Mouse (Mus musculus) heart, postnatal 4 days (tissue): ENCODE results near the gene Gipc1. TPM values are rescaled to one million over a fixed set of nuclear protein-coding genes. Genes with fewer than 3 reads are reported as not detected.

Source experiments
- DNase-seq: peaks from one replicate; pipeline ENCODE4 v3.0.0; 2021
- total RNA-seq, 2 experiments: library from RNA; stranded (reverse); gene quantifications; 2 replicates each; pipeline ENCODE4 v1.2.3; 2021

Gene Gipc1
- total RNA-seq, 2 experiments from 2014 or later: 61.9 to 64.2 TPM

DNA sequence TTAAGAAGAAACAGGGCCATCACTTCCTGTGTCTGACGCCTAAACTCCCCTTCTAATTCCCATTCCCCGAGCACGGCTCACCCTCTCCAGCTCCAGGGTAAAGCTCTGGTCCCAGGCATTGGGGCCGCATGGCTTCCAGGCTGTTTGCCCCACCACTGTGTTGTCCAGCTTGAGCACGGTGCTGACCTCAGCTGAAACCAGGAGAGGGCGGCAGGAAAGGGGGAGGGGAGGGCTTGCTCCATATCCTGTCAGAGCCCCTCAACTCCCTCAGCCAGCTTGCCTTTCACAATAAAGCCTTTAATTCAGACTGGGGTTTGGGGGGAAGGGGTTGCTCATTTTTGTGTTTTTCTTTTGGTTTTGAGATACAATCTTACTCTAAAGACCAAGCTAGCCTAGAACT is 28.6 kb downstream of the Gipc1 start:
- DNase-seq: no peak

- DNase-seq: no peak
These were observed 32.0 kb downstream of the Gipc1 start for GRCm38 (mm10) chr8:83684517-83684916.

DNA sequence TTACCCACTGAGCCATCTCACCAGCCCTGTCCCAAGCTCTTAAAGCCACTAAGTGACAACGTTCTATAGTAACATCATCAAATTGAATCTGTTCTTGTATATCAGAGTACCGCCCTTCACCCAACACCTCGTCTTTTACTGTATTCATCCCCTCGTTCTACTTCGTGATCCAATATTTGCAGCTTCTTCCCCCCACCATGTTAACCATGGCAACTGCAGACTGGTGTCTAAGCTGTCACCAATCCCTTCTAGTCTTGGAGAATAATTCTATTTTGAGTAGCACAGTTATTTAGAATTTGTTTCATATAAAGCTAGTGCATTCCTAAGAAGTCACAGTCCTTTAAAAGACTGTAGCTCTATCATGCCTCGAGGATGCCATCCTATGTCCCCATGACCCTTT is 36.8 kb downstream of the Gipc1 start:
- no peak for DNase-seq

GRCm38 (mm10) chr8:83693609-83694236 is 41.2 kb downstream of the Gipc1 start:
- DNase-seq: no peak

- DNase-seq: no peak
These were observed 42.1 kb downstream of the Gipc1 start for GRCm38 (mm10) chr8:83694369-83695160.

DNA sequence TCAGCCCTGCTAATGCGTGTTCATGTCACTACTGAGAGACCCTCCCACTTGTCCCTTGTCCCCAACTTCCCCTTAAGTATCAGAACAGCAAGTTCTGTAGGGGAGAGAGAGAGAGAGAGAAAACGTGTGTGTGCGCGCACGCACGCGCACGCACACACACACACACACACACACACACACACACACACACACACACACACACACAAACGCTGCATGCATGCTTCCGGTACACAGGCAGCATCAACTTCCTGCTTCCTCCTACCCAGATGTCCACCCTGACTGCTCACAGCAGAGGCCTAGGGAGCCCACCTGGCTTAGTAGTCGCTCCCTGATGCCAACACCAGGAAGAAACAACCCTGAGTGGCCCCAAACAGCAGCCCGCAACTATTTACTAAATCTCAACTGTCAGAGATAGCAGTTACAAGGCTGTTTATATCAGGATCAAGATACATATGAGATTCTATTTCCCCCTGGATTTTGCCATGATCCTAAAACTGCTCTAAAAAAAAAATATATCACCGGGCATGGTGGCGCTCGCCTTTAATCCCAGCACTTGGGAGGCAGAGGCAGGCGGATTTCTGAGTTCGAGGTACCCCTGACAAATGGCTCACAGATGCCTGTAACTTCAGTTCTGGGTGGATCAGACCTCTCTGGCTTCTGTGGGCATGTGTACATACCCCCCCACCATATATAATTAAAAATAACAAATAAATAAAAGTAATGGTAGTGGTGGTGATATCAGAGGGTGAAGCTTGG is 43.1 kb downstream of the Gipc1 start:
- DNase-seq: no peak

DNA sequence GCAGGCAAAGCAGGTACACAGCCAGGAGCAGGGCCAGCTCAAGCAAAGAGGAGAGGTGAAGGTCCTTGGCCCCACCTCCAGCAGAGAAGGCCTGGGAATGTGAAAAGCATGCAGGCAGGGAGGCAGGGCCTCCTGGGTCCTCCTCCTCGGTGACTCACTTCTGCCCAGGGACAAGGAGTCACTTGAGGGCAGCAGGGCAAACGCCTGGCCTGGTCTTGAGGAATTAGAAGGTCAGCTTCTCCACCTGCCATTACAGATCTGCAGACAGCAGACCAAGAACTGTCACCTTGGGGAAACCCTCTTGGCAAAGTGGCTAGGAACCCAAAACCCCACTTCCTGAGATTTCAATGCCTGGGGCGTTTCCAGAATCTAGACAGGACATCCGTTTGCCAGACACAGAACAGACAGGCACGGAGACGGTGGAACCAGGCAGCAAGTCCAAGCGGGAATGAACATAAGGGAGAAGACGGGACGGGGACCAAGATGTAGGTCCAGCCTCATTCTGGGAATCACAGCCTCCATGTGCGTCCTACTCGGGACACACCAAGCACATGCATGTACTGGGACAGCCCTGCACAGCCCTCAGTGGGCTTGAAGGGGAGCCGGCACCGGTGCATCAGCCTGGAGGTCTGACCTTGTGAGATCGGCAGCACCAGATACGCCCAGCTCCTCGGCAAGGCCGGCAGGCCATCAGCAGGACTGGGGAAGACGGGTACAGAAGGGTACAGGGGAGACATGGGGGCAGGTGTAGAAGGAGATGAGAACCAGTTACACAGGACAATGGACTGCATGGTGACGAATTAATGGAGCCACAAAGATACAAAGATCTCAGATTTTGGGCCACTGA is 45.1 kb downstream of the Gipc1 start:
- DNase-seq: peak; percentile 45

DNA sequence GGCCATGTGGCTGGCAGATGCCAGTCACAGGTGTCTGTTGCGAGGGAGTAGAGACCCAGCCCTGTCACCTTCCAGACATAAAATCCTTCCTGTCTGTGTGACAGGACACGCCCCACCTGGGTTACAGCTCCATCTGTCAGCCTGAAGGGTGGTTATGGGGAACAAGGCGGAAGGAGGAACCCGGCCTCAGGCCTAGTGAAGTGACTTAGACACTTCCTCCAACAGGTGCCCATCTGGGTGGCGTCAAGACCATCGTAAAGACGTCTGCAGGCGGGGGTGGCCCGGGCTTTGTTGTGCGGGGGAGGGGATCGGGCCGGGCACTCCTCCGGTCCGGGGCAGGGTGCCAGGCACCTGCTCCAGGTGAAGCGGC is 45.8 kb downstream of the Gipc1 start:
- no peak for DNase-seq

- DNase-seq: peak; percentile 84
These were observed 46.4 kb downstream of the Gipc1 start, which contains the start of gene Pkn1 for GRCm38 (mm10) chr8:83698661-83699453. TSS of gene Pkn1 (minus strand) at chr8:83699179.

DNA sequence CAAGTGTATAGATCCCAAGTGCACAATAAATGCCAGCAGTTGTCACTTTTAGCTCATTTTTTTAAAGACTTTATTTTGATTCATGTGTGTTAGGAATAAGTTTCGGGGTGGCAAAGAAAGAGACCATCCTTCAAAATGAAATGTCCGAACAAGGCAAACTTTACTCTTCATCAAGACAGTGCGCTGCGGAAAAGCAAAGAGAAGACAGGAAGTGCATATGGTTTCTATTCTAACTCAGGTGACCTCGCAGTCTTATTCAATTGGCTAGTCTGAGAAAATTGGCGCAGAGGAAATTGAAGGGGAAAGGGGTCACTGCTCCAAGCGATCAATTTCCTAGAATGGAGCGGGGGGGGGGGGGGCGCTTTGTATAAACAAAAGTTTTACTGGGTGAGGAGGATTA is 47.1 kb downstream of the Gipc1 start:
- no peak for DNase-seq

DNA sequence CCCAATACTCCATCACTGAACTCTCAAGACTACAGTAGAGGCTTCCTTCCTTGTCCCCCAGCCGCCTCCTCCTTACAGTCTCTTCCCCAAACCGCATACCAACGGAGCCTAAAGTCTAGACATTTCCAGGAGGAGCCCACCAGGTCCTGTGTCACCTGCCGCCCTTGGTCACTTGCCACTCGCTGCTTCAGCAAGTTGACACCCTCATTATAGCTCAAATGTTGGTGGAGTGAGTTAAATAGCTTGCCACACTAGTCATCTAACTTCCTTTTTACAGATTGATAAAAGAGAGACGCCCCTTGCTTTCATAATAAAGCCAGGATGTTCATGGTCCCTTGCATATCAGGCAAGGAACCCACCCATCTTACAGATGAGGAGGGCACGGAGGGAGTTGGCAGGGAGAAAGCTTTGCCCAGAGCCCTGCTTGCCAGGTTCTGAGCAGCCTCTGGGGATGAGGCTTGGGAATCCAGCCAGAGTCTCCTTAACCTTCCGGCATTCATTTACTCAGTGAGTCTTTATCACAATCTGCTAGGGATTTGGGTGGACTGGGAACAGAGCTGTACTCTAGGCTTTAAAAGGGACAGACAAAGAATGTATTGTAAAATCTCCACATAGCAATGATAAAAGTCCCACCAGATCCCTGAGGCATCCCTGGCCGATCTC is 48.1 kb downstream of the Gipc1 start:
- no peak for DNase-seq

- DNase-seq: no peak
These were observed 50.9 kb downstream of the Gipc1 start for GRCm38 (mm10) chr8:83703426-83703825.

DNA sequence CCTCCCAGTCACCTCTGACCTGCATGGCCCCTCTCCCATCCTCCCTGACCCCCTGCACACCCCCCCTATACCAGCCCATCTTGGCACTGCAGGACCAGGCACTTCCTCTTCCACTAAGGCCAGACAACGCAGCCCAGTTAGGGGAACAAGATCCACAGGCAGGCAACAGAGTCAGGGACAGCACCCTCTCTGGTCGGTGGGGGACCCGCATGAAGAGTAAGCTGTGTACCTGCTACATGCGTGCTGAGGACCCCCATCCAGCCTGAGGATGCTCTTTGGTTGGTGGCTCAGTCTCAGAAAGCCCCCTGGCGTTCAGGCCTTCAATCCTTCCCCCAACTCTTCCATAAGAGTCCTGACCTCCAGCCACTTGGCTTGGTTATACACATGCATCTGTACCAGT is 53.9 kb downstream of the Gipc1 start:
- DNase-seq: no peak

GRCm38 (mm10) chr8:83707554-83707953 is 55.1 kb downstream of the Gipc1 start:
- DNase-seq: no peak

Other genes starting within 250 kb of the Gipc1 start
- gene Scoc, start 194.3 kb upstream of the Gipc1 start, total RNA-seq: 10 to 100 TPM; 49.1 to 54.0 TPM
- gene Olfr370, start 116.9 kb upstream of the Gipc1 start, total RNA-seq: not detected
- 100 to 1,000 TPM; 517 to 525 TPM for gene Ndufb7, start 86.0 kb upstream of the Gipc1 start, total RNA-seq
- 100 to 1,000 TPM; 162 to 169 TPM for gene Tecr, start 44.7 kb upstream of the Gipc1 start, total RNA-seq
- gene Dnajb1, start 44.5 kb upstream of the Gipc1 start, total RNA-seq: 10 to 100 TPM; 21.3 to 22.8 TPM
- 1 to 10 TPM in 1 of 2 experiments, under 1 TPM in 1; 0.33 to 1.1 TPM for gene Ptger1, start 14.0 kb downstream of the Gipc1 start, total RNA-seq
- gene Pkn1, start 46.5 kb downstream of the Gipc1 start, total RNA-seq: 10 to 100 TPM; 52.7 to 53.4 TPM
- gene Ddx39, start 62.5 kb downstream of the Gipc1 start, total RNA-seq: 10 to 100 TPM; 68.1 to 69.0 TPM
- gene Adgre5, start 88.6 kb downstream of the Gipc1 start, total RNA-seq: 10 to 100 TPM; 62.8 to 63.4 TPM
- gene Adgrl1, start 247.4 kb downstream of the Gipc1 start, total RNA-seq: 10 to 100 TPM; 37.5 to 39.8 TPM